Mouse (Mus musculus): Measurements from ENCODE around the gene Fetub. TPM values are rescaled to one million over a fixed set of nuclear protein-coding genes. Genes with fewer than 3 reads are reported as not detected.

Fetub gene
- polyA plus RNA-seq, 2 experiments = 0.08 TPM; not detected in 1

- Histone ChIP-seq H3K9me3 (ENCODE audit: control insufficient read depth, low read length) (no peaks in the 10 kb centered on the region), H3K9ac (ENCODE audit: low read depth, low read length, severe bottlenecking) (no peak overlapping the region), H3K36me3 (ENCODE audit: control insufficient read depth, insufficient read depth, low read length) (no peaks in the 10 kb centered on the region; the same call in 1 of the 2 replicates), H3K4me2 (replicated peaks; ENCODE audit: low read depth, low read length, severe bottlenecking) (no peak overlapping the region), H3K4me1 (ENCODE audit: control insufficient read depth, insufficient read depth, low read length) (peaks cover 9% of the 10 kb centered on the region), H3K27ac (replicated peaks; ENCODE audit: low read depth, low read length) (no peak overlapping the region), H3K4me3 (replicated peaks; ENCODE audit: low read length) (no peak overlapping the region), H3K27me3 (ENCODE audit: control insufficient read depth, insufficient read depth, low read length) (no peaks in the 10 kb centered on the region)
- ATAC-seq (ENCODE audit: low FRiP score, low read depth) (no peak), DNase-seq (ENCODE audit: low spot score) (no peak)
- no peak for TF ChIP-seq POLR2A (IDR thresholded peaks at IDR 0.05; ENCODE audit: borderline replicate concordance, extremely low read depth, insufficient read depth, insufficient read length)
- 75% methylated on average over 7 of the region's 7 CpGs for WGBS
Observed at GRCm38 (mm10) chr16:22878716-22879115, 39.4 kb upstream of the Fetub start.

- H3K4me1 ChIP-seq (ENCODE audit: control insufficient read depth, insufficient read depth, low read length) = peaks cover 9% of the 10 kb centered on the region
- no peaks in the 10 kb centered on the region for H3K36me3 ChIP-seq (ENCODE audit: control insufficient read depth, insufficient read depth, low read length)
- no peak overlapping the region for H3K4me3 ChIP-seq (replicated peaks; ENCODE audit: low read length)
- no peak overlapping the region for H3K27ac ChIP-seq (replicated peaks; ENCODE audit: low read depth, low read length)
- TF ChIP-seq POLR2A (IDR thresholded peaks at IDR 0.05; ENCODE audit: borderline replicate concordance, extremely low read depth, insufficient read depth, insufficient read length) = no peak
- DNase-seq (ENCODE audit: low spot score) (no peak), ATAC-seq (ENCODE audit: low FRiP score, low read depth) (no peak)
- no peak overlapping the region for H3K4me2 ChIP-seq (replicated peaks; ENCODE audit: low read depth, low read length, severe bottlenecking)
- H3K9ac ChIP-seq (ENCODE audit: low read depth, low read length, severe bottlenecking) = no peak overlapping the region
- no peaks in the 10 kb centered on the region for H3K27me3 ChIP-seq (ENCODE audit: control insufficient read depth, insufficient read depth, low read length)
- H3K9me3 ChIP-seq (ENCODE audit: control insufficient read depth, low read length) = no peaks in the 10 kb centered on the region
- WGBS = 59% methylated on average over 7 of the region's 7 CpGs
Observed at GRCm38 (mm10) chr16:22879945-22880595, 38.1 kb upstream of the Fetub start.

GRCm38 (mm10) chr16:22880900-22881299 is 37.2 kb upstream of the Fetub start:
- Histone ChIP-seq H3K27ac (replicated peaks; ENCODE audit: low read depth, low read length) (no peak overlapping the region), H3K4me3 (replicated peaks; ENCODE audit: low read length) (no peak overlapping the region), H3K36me3 (ENCODE audit: control insufficient read depth, insufficient read depth, low read length) (no peaks in the 10 kb centered on the region), H3K27me3 (ENCODE audit: control insufficient read depth, insufficient read depth, low read length) (no peaks in the 10 kb centered on the region), H3K4me2 (replicated peaks; ENCODE audit: low read depth, low read length, severe bottlenecking) (no peak overlapping the region), H3K9ac (ENCODE audit: low read depth, low read length, severe bottlenecking) (no peak overlapping the region), H3K9me3 (ENCODE audit: control insufficient read depth, low read length) (no peaks in the 10 kb centered on the region), H3K4me1 (ENCODE audit: control insufficient read depth, insufficient read depth, low read length) (peaks cover 9% of the 10 kb centered on the region)
- ATAC-seq (ENCODE audit: low FRiP score, low read depth) (peak; percentile 56), DNase-seq (ENCODE audit: low spot score) (peak; percentile 58)
- 6% methylated on average over 6 of the region's 6 CpGs for WGBS
- no peak for TF ChIP-seq POLR2A (IDR thresholded peaks at IDR 0.05; ENCODE audit: borderline replicate concordance, extremely low read depth, insufficient read depth, insufficient read length)

- Histone ChIP-seq H3K27me3 (ENCODE audit: control insufficient read depth, insufficient read depth, low read length) (no peaks in the 10 kb centered on the region), H3K27ac (replicated peaks; ENCODE audit: low read depth, low read length) (no peak overlapping the region), H3K9ac (ENCODE audit: low read depth, low read length, severe bottlenecking) (no peak overlapping the region), H3K9me3 (ENCODE audit: control insufficient read depth, low read length) (no peaks in the 10 kb centered on the region), H3K4me2 (replicated peaks; ENCODE audit: low read depth, low read length, severe bottlenecking) (no peak overlapping the region), H3K36me3 (ENCODE audit: control insufficient read depth, insufficient read depth, low read length) (no peaks in the 10 kb centered on the region), H3K4me1 (ENCODE audit: control insufficient read depth, insufficient read depth, low read length) (peaks cover 9% of the 10 kb centered on the region), H3K4me3 (replicated peaks; ENCODE audit: low read length) (no peak overlapping the region)
- WGBS = 74% methylated on average over 4 of the region's 4 CpGs
- no peak for TF ChIP-seq POLR2A (IDR thresholded peaks at IDR 0.05; ENCODE audit: borderline replicate concordance, extremely low read depth, insufficient read depth, insufficient read length)
- ATAC-seq (ENCODE audit: low FRiP score, low read depth) (no peak), DNase-seq (ENCODE audit: low spot score) (no peak)
Observed at GRCm38 (mm10) chr16:22881487-22881886, 36.6 kb upstream of the Fetub start.

- ATAC-seq (ENCODE audit: low FRiP score, low read depth) (no peak), DNase-seq (ENCODE audit: low spot score) (no peak)
- no peak overlapping the region for H3K4me3 ChIP-seq (replicated peaks; ENCODE audit: low read length)
- H3K27me3 ChIP-seq (ENCODE audit: control insufficient read depth, insufficient read depth, low read length) = no peaks in the 10 kb centered on the region
- WGBS = 80% methylated on average over 5 of the region's 5 CpGs
- no peak overlapping the region for H3K27ac ChIP-seq (replicated peaks; ENCODE audit: low read depth, low read length)
- H3K36me3 ChIP-seq (ENCODE audit: control insufficient read depth, insufficient read depth, low read length) = no peaks in the 10 kb centered on the region
- TF ChIP-seq POLR2A (IDR thresholded peaks at IDR 0.05; ENCODE audit: borderline replicate concordance, extremely low read depth, insufficient read depth, insufficient read length) = no peak
- no peak overlapping the region for H3K9ac ChIP-seq (ENCODE audit: low read depth, low read length, severe bottlenecking)
- no peaks in the 10 kb centered on the region for H3K9me3 ChIP-seq (ENCODE audit: control insufficient read depth, low read length)
- no peak overlapping the region for H3K4me2 ChIP-seq (replicated peaks; ENCODE audit: low read depth, low read length, severe bottlenecking)
- H3K4me1 ChIP-seq (ENCODE audit: control insufficient read depth, insufficient read depth, low read length) = peaks cover 9% of the 10 kb centered on the region
Observed at GRCm38 (mm10) chr16:22883441-22883840, 34.7 kb upstream of the Fetub start.

Measured in limb, embryonic 14.5 days (tissue).